Mouse (Mus musculus): Measurements from ENCODE around the gene Hoxa11.

DNA sequence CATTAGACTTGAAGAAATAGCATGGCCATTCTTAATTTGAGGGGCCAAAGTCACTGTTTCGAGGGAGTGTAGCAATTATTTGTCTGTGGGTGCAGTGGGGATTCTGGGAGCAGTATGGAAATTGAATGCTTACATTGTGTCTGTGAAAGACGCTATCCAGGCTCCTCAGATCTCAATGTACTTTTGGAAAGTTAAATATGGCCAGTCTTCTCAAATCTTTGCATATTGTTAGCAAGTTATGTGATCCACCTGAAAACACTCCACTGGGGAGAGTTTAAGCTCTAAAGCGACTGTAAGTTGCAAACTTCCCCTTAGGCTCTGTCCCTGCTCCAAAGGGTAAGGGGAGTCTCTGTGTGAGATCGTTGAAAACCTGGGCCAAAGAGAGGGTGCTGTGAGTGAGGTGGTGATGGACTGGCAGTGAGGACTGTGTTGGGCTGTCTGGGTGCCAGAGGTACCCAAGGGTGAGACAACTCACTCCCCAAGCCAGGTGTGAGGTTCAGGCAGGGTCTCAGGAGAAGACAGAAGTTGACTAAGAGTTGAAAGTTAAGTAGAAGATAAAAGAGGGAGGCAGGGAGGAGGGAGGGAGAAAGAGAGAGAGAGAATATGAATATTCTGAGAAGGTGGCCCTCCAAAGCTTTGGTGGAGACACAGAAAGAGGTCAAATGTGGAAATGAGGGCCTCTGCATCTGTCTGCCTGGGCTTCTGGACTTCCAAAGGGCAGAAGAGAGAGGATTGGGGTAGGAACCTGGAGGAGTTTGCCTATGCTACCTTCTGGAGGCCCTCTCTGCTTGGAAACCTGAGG lies 38.5 kb downstream of the Hoxa11 start:
- TF ChIP-seq CTCF (IDR thresholded peaks at IDR 0.05; ENCODE audit: low read depth), result no peak
- TF ChIP-seq EP300 (IDR thresholded peaks at IDR 0.05; ENCODE audit: low read depth), result no peak

Measured in liver, embryonic 14.5 days (tissue).